Mouse (Mus musculus): Measurements from ENCODE around the gene Pspc1.
"Not testable (repeated sequence)": the region's sequence is repeated elsewhere in the genome, so short reads cannot be mapped to it uniquely, and the experiment has no call there.

Gene Pspc1

GRCm38 (mm10) chr14:56778200-56778932 is at the start of gene Pspc1:
Gene Pspc1 (minus strand): TSS chr14:56778316.
- DNase-seq (ENCODE audit: extremely low spot score): peak; percentile 97

DNA sequence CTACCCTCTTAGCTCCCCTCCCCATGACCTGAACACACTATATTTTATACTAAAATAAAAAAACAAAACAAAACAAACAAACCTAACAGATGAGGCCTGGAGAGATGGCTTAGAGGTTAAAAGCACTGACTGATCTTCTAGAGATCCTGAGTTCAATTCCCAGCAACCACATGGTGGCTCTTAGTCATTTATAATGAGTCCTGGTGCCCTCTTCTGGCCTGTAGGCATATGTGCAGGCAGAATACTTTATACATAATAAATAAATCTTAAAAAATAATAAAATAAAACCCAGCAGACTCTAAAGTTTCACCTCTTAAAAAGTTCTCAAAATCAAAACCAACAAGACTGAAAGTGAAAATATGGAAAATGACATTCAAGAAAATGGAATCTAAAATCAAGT is 46.4 kb upstream of the Pspc1 start:
- no peak for DNase-seq (ENCODE audit: extremely low spot score)

GRCm38 (mm10) chr14:56817616-56818015 is 39.5 kb upstream of the Pspc1 start:
- DNase-seq (ENCODE audit: extremely low spot score): peak; percentile 7

- peak; percentile 11 for DNase-seq (ENCODE audit: extremely low spot score)
These were observed 39.0 kb upstream of the Pspc1 start for GRCm38 (mm10) chr14:56817131-56817530.

DNA sequence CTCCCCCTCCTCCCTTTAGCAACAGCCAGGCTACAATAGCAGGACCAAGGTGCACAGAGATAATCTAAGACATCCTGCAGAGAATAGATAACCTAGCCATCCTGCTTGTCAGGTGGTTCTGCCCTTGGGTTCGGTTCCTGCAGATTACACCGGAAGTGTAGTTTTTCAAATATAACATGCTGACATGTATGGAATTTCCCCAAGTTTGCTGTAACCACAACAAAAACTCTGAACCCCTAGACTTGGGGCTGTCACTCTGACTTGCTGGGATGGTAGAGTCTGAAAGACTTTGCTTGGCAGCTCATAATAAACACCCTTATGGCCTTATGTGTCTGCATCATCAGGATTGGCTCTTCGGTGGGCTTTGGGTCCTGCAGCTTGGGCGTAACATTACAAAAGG is 38.4 kb upstream of the Pspc1 start:
- no peak for DNase-seq (ENCODE audit: extremely low spot score)

DNA sequence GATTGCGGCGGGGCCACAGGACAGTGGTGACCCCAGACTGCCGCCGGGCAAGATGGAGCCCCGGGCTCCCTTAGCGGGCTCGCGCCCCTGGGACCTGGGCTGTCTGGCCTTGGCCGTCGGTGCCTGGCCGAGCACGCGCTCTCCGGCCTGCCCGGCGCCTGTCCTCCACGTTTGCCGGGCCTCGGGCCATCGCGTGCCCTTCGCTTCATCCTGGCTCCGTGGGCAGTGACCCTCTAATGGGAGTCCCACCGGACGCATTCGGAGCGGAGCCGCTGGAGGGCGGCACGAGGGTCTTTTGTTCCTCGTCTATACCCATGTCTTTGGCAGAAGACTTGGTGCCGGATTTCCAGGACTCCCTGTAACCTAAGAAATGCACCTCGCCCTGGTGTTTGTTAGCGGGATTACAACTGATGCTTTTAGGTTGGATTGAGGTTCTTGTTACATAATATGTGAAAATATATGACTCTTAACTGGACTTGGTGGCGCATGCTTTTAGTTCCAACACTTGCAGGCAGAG is 34.5 kb upstream of the Pspc1 start:
- peak; percentile 88 for DNase-seq (ENCODE audit: extremely low spot score)

GRCm38 (mm10) chr14:56811701-56812339 is 33.7 kb upstream of the Pspc1 start, which contains the start of gene Zmym5:
Gene Zmym5 (minus strand): TSS chr14:56811716.
- peak; percentile 97 for DNase-seq (ENCODE audit: extremely low spot score)

DNA sequence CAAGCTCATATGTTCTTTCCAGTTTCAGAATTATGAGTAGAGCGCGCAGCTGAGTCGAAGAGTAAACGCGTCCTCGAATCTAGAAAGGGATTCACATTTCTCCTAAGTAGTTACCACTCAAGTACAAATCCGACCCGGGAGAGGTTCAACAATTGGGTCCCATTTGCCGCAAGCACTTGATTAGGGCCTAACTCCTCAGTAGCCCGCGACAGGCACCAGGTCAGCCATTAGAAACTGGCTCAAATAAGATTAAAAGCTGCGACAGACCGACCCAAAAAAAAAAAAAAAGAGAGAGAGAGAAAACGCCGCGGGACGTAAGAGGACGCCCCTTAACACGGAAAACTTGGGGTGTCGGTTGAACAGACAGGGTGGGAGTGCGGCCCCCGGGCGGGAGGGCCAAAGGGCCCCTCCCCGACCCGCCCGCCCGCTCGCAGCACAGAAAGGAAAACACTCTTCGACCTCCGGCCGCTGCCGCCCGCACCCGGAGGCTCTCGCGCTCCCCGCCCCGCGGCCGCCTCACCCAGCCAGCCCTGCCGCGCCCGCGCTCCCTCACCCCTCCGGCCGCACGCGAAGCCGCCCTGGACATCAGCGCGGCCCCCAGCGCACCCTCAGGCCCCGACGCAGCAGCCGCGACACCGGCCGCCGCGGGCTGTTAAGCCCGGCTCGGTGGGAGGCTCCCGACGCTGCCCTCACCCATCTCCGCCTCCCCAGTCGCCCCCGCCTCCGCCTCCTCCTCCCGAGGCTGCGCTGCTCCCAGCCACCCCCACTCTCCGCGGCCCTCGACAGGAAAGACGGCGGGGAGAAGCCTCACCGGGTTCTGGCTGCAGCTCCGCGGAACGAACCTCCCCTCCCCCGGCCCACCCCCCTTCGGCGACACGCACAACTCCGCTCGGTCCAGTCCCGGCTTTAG is 32.9 kb upstream of the Pspc1 start:
- peak; percentile 60 for DNase-seq (ENCODE audit: extremely low spot score)

- DNase-seq (ENCODE audit: extremely low spot score): peak; percentile 45
These were observed 15.1 kb upstream of the Pspc1 start for GRCm38 (mm10) chr14:56793243-56793642.

DNA sequence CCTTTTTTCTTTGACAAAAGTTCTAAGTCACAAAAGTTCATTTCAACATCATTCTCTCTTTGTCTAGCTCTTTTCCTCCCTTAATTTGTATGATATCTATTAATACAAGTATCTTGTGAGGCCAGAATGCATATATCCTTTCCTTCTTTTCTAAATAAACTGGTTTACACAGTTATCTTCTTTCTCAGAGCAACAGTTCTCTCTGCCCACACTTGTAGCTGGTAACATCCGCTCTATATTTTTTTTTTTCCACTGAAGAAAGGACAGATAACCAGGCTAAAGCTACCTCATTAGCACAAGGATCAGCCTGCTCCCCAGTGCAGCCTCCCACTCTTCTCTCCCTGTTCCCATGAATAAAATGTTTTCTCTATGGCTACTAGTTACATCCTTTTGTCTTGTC is 6.5 kb upstream of the Pspc1 start:
- DNase-seq (ENCODE audit: extremely low spot score): no peak

- no peak for DNase-seq (ENCODE audit: extremely low spot score)
These were observed 801 bp upstream of the Pspc1 start for GRCm38 (mm10) chr14:56778933-56779300.

GRCm38 (mm10) chr14:56777360-56778136 is 568 bp downstream of the Pspc1 start:
- peak; percentile 70 for DNase-seq (ENCODE audit: extremely low spot score)

GRCm38 (mm10) chr14:56776571-56777238 is 1.4 kb downstream of the Pspc1 start:
- no peak for DNase-seq (ENCODE audit: extremely low spot score)

DNA sequence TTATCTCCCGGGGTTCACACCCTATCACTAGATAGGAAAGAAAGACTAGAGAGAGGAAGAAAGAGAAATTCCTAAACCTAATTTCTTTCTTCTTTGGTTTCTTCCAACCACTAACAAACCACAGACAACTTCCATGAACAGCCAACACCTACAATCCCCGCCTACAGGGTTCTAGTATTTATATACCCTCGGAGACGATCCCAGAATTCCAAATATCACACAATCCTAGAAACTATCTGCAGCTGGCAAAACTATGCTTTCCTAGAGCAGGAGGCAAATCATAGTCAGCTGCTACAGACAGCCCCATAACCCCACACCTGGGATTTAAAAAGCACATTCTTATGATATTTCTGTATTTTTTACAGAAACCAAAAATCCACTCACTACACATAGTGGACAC is 2.7 kb downstream of the Pspc1 start:
- DNase-seq (ENCODE audit: extremely low spot score): no peak

DNA sequence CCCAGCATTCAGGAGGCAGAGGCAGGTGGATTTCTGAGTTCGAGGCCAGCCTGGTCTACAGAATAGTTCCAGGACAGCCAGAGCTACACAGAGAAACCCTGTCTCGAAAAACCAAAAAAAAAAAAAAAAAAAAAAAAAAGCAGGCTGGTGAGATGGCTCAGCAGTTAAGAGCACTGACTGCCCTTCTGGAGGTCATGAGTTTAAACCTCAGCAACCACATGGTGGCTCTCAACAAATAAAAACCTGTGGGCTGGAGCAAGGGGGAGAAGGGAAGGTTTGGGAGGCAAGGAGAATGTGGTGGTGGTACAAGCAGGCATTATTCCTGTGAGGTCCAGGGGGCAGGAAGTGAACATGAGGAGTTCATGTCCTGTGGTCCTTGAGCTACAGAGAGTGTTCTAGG is 11.7 kb downstream of the Pspc1 start:
- not testable (repeated sequence) for DNase-seq (ENCODE audit: extremely low spot score)

DNA sequence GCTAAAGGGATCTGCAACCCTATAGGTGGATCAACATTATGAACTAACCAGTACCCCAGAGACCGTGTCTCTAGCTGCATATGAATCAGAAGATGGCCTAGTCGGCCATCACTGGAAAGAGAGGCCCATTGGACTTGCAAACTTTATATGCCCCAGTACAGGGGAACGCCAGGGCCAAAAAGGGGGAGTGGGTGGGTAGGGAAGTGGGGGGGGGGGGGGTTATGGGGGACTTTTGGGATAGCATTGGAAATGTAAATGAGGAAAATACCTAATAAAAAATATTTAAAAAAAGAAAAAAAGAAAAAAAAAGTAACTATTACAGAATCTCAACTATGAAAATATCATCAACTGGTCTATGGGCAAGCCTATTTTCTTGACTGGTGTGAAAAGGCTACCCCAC is 13.0 kb downstream of the Pspc1 start:
- not testable (repeated sequence) for DNase-seq (ENCODE audit: extremely low spot score)

DNA sequence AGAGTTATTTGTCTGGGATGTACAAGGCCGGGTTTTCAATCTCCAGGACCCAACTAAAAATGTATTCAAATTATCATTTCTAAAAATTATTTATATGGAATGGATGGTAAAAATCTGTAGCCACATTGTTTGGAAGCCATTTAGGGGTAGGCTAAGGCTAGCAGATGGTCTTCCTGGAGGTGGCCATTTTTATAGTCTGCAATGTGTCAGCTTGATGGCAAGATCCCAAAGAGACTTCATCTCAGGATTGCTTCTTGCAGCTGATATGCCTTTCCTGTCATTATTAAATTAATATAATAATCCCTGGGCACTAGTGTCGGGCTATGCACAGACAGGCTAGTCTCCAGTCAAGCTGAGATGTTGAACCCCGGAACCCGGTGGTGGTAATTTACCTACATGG is 26.8 kb downstream of the Pspc1 start:
- DNase-seq (ENCODE audit: extremely low spot score): no peak

- no peak for DNase-seq (ENCODE audit: extremely low spot score)
These were observed 37.9 kb downstream of the Pspc1 start for GRCm38 (mm10) chr14:56740175-56740574.

GRCm38 (mm10) chr14:56726493-56726892 is 51.6 kb downstream of the Pspc1 start:
- no peak for DNase-seq (ENCODE audit: extremely low spot score)

GRCm38 (mm10) chr14:56705687-56706086 is 72.4 kb downstream of the Pspc1 start:
- DNase-seq (ENCODE audit: extremely low spot score): no peak

GRCm38 (mm10) chr14:56702644-56703043 is 75.5 kb downstream of the Pspc1 start:
- no peak for DNase-seq (ENCODE audit: extremely low spot score)
